Mouse (Mus musculus) limb, embryonic 13.5 days (tissue): ENCODE measurements around the gene Capza2. TPM values are rescaled to one million over a fixed set of nuclear protein-coding genes. Genes with fewer than 3 reads are reported as not detected.
"Not testable (repeated sequence)": the region's sequence is repeated elsewhere in the genome, so short reads cannot be mapped to it uniquely, and the experiment has no call there.

Experiments
- ATAC-seq: fragments of 200-750 bp; cut with Nextera tagmentation; 2 replicates; pipeline ENCODE4 v1.8.0; 2017; ENCODE audit warnings: low read depth, moderate number of reproducible peaks, moderate TSS enrichment; ENCODE audit not compliant: low FRiP score
- H3K27ac ChIP-seq: fragments of 300-500 bp; sonication (generic); 2 replicates; pipeline ENCODE4 v1.5.1; 2015; ENCODE audit warnings: inconsistent platforms, mild to moderate bottlenecking, moderate library complexity
- H3K27me3 ChIP-seq: fragments of 300-500 bp; sonication (generic); 2 replicates; pipeline ENCODE4 v1.6.1; 2015; ENCODE audit warnings: mild to moderate bottlenecking, inconsistent platforms
- H3K36me3 ChIP-seq: fragments of 300-500 bp; sonication (generic); 2 replicates; pipeline ENCODE4 v1.6.1; 2015; ENCODE audit warnings: inconsistent platforms, mild to moderate bottlenecking, moderate library complexity
- H3K4me1 ChIP-seq: fragments of 300-500 bp; sonication (generic); 2 replicates; pipeline ENCODE4 v1.6.1; 2015; ENCODE audit warnings: inconsistent platforms
- H3K4me2 ChIP-seq: fragments of 300-500 bp; sonication (generic); replicated peaks from 2 replicates; pipeline ENCODE4 v1.6.1; 2015; ENCODE audit warnings: inconsistent platforms, mild to moderate bottlenecking, moderate library complexity
- H3K4me3 ChIP-seq: fragments of 300-500 bp; sonication (generic); 2 replicates; pipeline ENCODE4 v1.5.1; 2015; ENCODE audit warnings: moderate library complexity, mild to moderate bottlenecking, inconsistent platforms
- H3K9ac ChIP-seq: fragments of 300-500 bp; sonication (generic); 2 replicates; pipeline ENCODE4 v1.6.1; 2015; ENCODE audit warnings: mild to moderate bottlenecking, inconsistent platforms
- H3K9me3 ChIP-seq: fragments of 300-500 bp; sonication (generic); 2 replicates; pipeline ENCODE4 v1.6.1; 2016; ENCODE audit warnings: inconsistent platforms
- WGBS: fragments of 180-500 bp; shearing (Covaris S2); methylation state at CpG from one replicate; pipeline ENCODE4 v1.1.7; 2015; 5-methylcytosine and 5-hydroxymethylcytosine counted together
- polyA plus RNA-seq: library from polyadenylated mRNA; unstranded; fragments of >200 nt; fragmentation: Nextera tagmentation; extraction: Ambion mirVana; gene quantifications from 2 replicates; pipeline ENCODE4 v1.2.1, GENCODE M21; 2015

Capza2 gene
- polyA plus RNA-seq, 1 experiment from 2014 or later = 206 TPM

DNA sequence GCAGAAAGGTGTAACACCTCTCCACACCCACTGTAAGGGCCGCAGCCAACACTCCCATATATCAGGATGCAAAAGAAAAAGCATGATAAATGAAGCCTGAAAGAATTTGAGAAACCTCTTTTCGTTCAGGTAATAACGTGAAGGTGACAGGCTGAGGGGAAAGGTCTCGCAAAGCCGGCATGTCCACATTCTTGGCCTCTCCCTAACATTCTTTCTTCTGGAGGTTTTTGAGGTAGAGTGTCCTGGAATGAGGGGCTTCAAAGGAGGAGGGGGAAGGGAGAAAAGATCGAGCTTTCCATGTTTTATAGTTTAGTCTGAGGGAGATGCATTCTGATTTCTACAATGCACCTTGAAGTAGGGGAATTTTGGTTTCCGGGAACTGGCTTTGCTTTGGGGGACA, 56.6 kb downstream of the Capza2 start, which contains the start of gene St7:
Gene St7 (plus strand): TSS at position 287 of the 400 bp plus-strand sequence.
- Histone ChIP-seq H3K9me3 (no peaks in the 10 kb centered on the region), H3K9ac (peak within 1 kb of the TSS; percentile 94), H3K4me1 (peaks cover 24% of the 10 kb centered on the region), H3K27ac (peak within 1 kb of the TSS; percentile 96), H3K4me2 (peak within 1 kb of the TSS; percentile 73), H3K27me3 (no peaks in the 10 kb centered on the region), H3K36me3 (peaks cover 4% of the 10 kb centered on the region), H3K4me3 (peak within 1 kb of the TSS; percentile 75)
- 66% methylated on average over 7 of the region's 7 CpGs for WGBS
- no peak for ATAC-seq

DNA sequence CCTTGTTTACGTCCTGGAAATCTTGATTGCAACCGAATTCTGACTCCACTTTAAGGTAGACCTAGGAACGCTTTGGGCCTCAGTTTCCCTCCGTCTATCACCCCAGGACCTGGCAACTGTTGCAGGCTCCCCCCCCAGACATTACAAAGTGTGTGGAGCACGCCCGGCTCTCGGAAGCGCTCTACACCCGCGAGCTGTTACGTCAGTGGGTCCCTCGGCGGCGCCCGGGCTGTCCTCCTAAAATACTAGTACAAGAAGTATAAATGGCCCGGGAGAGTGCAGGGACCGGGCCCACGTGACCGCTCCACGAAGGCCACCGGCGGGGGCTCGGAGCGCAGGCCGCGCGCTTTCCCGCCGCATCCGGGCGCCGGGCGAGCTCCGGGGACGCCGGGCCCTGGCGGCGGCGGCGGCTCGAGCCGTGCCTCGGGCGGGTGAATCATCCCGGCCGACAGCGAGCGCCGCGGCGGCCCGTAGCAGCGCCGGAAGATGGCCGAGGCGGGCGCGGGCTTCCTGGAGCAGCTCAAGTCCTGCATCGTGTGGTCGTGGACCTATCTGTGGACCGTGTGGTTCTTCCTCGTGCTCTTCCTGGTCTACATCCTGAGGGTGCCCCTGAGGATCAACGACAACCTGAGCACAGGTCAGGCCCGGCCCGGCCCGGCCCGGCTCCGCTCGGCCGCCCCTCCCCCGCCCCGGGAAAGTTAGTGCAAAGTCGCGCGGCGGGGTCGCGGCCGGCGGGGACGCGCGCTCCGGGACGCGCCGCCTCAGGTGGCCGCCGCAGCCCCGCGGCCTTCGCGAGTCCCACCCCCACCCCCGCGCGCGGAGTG, 57.9 kb downstream of the Capza2 start:
- H3K4me3 ChIP-seq = peak overlapping the region; percentile 75
- no peaks in the 10 kb centered on the region for H3K27me3 ChIP-seq
- peak overlapping the region; percentile 96 for H3K27ac ChIP-seq
- H3K9me3 ChIP-seq = no peaks in the 10 kb centered on the region
- under 1% methylated on average over 83 of the region's 97 CpGs for WGBS
- H3K36me3 ChIP-seq = peaks cover 4% of the 10 kb centered on the region
- ATAC-seq = peak; percentile 86
- H3K4me1 ChIP-seq = peaks cover 24% of the 10 kb centered on the region
- peak overlapping the region; percentile 94 for H3K9ac ChIP-seq
- peak overlapping the region; percentile 73 for H3K4me2 ChIP-seq

DNA sequence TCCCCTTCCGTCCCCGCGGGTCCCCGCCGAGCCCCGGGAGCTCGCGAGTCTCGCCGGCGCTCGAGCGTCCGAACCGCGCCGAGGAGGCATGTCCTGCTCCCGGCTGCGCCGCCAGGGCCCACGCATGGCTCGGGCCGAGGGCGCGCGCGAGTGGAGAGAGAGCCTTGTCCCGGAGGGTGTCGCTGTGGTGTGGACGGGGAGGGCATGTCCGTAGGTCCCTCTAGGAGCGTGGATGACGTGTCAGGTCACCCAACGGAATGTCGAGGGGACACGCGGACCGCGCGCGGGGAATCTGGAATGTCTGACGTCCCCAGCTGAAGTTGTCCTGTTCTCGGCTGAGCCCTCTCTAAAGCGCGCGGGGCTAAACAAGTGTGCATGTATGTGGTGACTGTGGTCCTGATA, 58.5 kb downstream of the Capza2 start:
- H3K27me3 ChIP-seq = no peaks in the 10 kb centered on the region
- peak overlapping the region; percentile 75 for H3K4me3 ChIP-seq
- peak overlapping the region; percentile 96 for H3K27ac ChIP-seq
- no peaks in the 10 kb centered on the region for H3K9me3 ChIP-seq
- under 1% methylated on average over 33 of the region's 46 CpGs for WGBS
- peak; percentile 79 for ATAC-seq
- peak overlapping the region; percentile 73 for H3K4me2 ChIP-seq
- peak overlapping the region; percentile 94 for H3K9ac ChIP-seq
- peaks cover 24% of the 10 kb centered on the region for H3K4me1 ChIP-seq
- peaks cover 4% of the 10 kb centered on the region for H3K36me3 ChIP-seq

GRCm38 (mm10) chr6:17696321-17696734, 60.3 kb downstream of the Capza2 start:
- Histone ChIP-seq H3K9ac (no peak overlapping the region), H3K4me2 (0 out of 2 replicates have a peak overlapping the region, but pooled peaks have one; percentile 3), H3K27me3 (no peaks in the 10 kb centered on the region), H3K9me3 (no peaks in the 10 kb centered on the region), H3K27ac (no peak overlapping the region; the same call in 1 of the 2 replicates), H3K4me3 (no peak overlapping the region), H3K36me3 (peaks cover 4% of the 10 kb centered on the region), H3K4me1 (peaks cover 32% of the 10 kb centered on the region)
- no peak for ATAC-seq
- 55% methylated on average over 5 of the region's 5 CpGs for WGBS

DNA sequence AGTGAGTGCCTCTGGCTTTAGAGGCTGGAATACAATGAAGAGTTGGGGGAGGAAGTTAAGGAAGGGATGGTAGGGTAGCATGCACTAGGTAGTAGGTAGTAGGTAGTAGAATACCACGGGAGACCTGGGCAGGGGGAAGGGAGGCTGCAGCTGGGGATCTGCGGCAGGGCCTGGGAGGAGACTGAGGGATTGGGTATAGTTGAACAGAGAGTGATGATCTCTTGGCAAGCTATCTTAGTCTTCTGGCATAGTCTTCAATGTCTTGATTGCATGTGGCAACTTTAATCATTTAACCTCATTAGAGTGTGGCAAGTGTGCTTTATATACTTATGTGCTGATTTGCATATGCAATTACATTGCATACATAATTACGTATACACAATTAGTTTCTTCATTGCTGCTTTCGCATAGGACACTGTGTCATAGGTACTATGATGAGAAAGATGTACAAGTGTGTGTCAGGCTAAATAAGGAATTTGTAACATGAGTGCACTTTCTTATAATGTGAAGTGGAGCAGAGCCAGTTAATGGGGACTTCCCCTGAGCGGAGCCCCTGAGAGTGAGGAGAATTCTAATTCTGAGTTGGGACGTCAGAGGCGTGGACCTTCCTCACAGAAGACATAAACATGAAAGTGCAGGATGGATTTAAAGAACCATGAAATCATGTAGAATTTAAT, 65.0 kb downstream of the Capza2 start:
- H3K27me3 ChIP-seq = no peaks in the 10 kb centered on the region
- H3K9me3 ChIP-seq = no peaks in the 10 kb centered on the region
- peaks cover 4% of the 10 kb centered on the region for H3K36me3 ChIP-seq
- no peak overlapping the region for H3K27ac ChIP-seq
- WGBS = 67% methylated on average over 7 of the region's 7 CpGs
- H3K9ac ChIP-seq = no peak overlapping the region
- no peak for ATAC-seq
- H3K4me2 ChIP-seq = no peak overlapping the region
- peaks cover 10% of the 10 kb centered on the region for H3K4me1 ChIP-seq
- no peak overlapping the region for H3K4me3 ChIP-seq

GRCm38 (mm10) chr6:17704038-17704437, 68.0 kb downstream of the Capza2 start:
- H3K4me2 ChIP-seq, H3K36me3 ChIP-seq, H3K4me3 ChIP-seq, H3K9me3 ChIP-seq, ATAC-seq, H3K27ac ChIP-seq, H3K9ac ChIP-seq, H3K27me3 ChIP-seq, H3K4me1 ChIP-seq: not testable (repeated sequence)
- 85% methylated on average over 1 of the region's 1 CpGs for WGBS

GRCm38 (mm10) chr6:17705973-17706372, 69.9 kb downstream of the Capza2 start:
- H3K4me3 ChIP-seq = no peak overlapping the region
- no peak overlapping the region for H3K9ac ChIP-seq
- no peaks in the 10 kb centered on the region for H3K9me3 ChIP-seq
- peaks cover 4% of the 10 kb centered on the region for H3K4me1 ChIP-seq
- H3K4me2 ChIP-seq = no peak overlapping the region
- 92% methylated on average over 3 of the region's 3 CpGs for WGBS
- no peak overlapping the region for H3K27ac ChIP-seq
- H3K36me3 ChIP-seq = no peaks in the 10 kb centered on the region
- H3K27me3 ChIP-seq = no peaks in the 10 kb centered on the region
- no peak for ATAC-seq

Other genes starting within 250 kb of the Capza2 start
- gene Met, start 172.4 kb upstream of the Capza2 start, polyA plus RNA-seq = 3.9 and 4.4 TPM in 2 replicates
- 28.3 and 29.3 TPM in 2 replicates for gene St7, start 56.7 kb downstream of the Capza2 start, polyA plus RNA-seq